Mouse (Mus musculus): ENCODE measurements at regions not wholly inside any gene's neighbourhood (a gene's known extent, or its start where the extent isn't known, plus 50 kb on each side); places are given as distances from the start of the nearest gene placed in this dataset.

GRCm38 (mm10) chr5:148697631-148698368 is 145.2 kb upstream of the Ubl3 start:
- no peak for DNase-seq (ENCODE audit: low spot score)
- 87% methylated on average over 22 of the region's 22 CpGs for WGBS
- no peaks in the 10 kb centered on the region for H3K36me3 ChIP-seq (ENCODE audit: control insufficient read depth, insufficient read depth, low read length)
- no peak overlapping the region for H3K4me2 ChIP-seq
- H3K4me3 ChIP-seq (ENCODE audit: low read depth, low read length), result no peak overlapping the region
- H3K27ac ChIP-seq (ENCODE audit: low read depth, low read length), result no peak overlapping the region
- H3K27me3 ChIP-seq (replicated peaks; ENCODE audit: control insufficient read depth, insufficient read depth, low read length), result no peaks in the 10 kb centered on the region
- H3K9me3 ChIP-seq (ENCODE audit: control insufficient read depth, low read length), result no peaks in the 10 kb centered on the region
- no peak for ATAC-seq (replicated peaks; ENCODE audit: low FRiP score)
- H3K9ac ChIP-seq (ENCODE audit: low read depth, low read length), result no peak overlapping the region
- no peaks in the 10 kb centered on the region; the same call in 1 of the 2 replicates for H3K4me1 ChIP-seq (replicated peaks; ENCODE audit: control insufficient read depth, insufficient read depth, low read length)

GRCm38 (mm10) chr5:148694352-148694751 is 141.8 kb upstream of the Ubl3 start:
- H3K9ac ChIP-seq (ENCODE audit: low read depth, low read length), result no peak overlapping the region
- no peak overlapping the region for H3K4me3 ChIP-seq (ENCODE audit: low read depth, low read length)
- ATAC-seq (replicated peaks; ENCODE audit: low FRiP score) (no peak), DNase-seq (ENCODE audit: low spot score) (no peak)
- no peak overlapping the region for H3K27ac ChIP-seq (ENCODE audit: low read depth, low read length)
- no peak overlapping the region for H3K4me2 ChIP-seq
- 77% methylated on average over 7 of the region's 7 CpGs for WGBS
- H3K36me3 ChIP-seq (ENCODE audit: control insufficient read depth, insufficient read depth, low read length), result no peaks in the 10 kb centered on the region
- H3K9me3 ChIP-seq (ENCODE audit: control insufficient read depth, low read length), result no peaks in the 10 kb centered on the region
- no peaks in the 10 kb centered on the region for H3K27me3 ChIP-seq (replicated peaks; ENCODE audit: control insufficient read depth, insufficient read depth, low read length)
- H3K4me1 ChIP-seq (replicated peaks; ENCODE audit: control insufficient read depth, insufficient read depth, low read length), result peaks cover 20% of the 10 kb centered on the region

GRCm38 (mm10) chr5:148691486-148691885 is 138.9 kb upstream of the Ubl3 start:
- DNase-seq (ENCODE audit: low spot score) (no peak), ATAC-seq (replicated peaks; ENCODE audit: low FRiP score) (no peak)
- 72% methylated on average over 7 of the region's 7 CpGs for WGBS
- Histone ChIP-seq H3K36me3 (ENCODE audit: control insufficient read depth, insufficient read depth, low read length) (no peaks in the 10 kb centered on the region), H3K27ac (ENCODE audit: low read depth, low read length) (peak overlapping the region; percentile 91; the same call in 1 of the 2 replicates), H3K4me2 (no peak overlapping the region), H3K27me3 (replicated peaks; ENCODE audit: control insufficient read depth, insufficient read depth, low read length) (no peaks in the 10 kb centered on the region), H3K4me3 (ENCODE audit: low read depth, low read length) (no peak overlapping the region), H3K4me1 (replicated peaks; ENCODE audit: control insufficient read depth, insufficient read depth, low read length) (peaks cover 30% of the 10 kb centered on the region), H3K9me3 (ENCODE audit: control insufficient read depth, low read length) (no peaks in the 10 kb centered on the region), H3K9ac (ENCODE audit: low read depth, low read length) (no peak overlapping the region; the same call in 1 of the 2 replicates)

GRCm38 (mm10) chr5:148690823-148691197 is 138.2 kb upstream of the Ubl3 start:
- H3K36me3 ChIP-seq (ENCODE audit: control insufficient read depth, insufficient read depth, low read length), result no peaks in the 10 kb centered on the region
- ATAC-seq (replicated peaks; ENCODE audit: low FRiP score) (no peak), DNase-seq (ENCODE audit: low spot score) (no peak)
- no peak overlapping the region; the same call in 1 of the 2 replicates for H3K9ac ChIP-seq (ENCODE audit: low read depth, low read length)
- H3K27me3 ChIP-seq (replicated peaks; ENCODE audit: control insufficient read depth, insufficient read depth, low read length), result no peaks in the 10 kb centered on the region
- H3K4me3 ChIP-seq (ENCODE audit: low read depth, low read length), result no peak overlapping the region
- WGBS, result 76% methylated on average over 8 of the region's 8 CpGs
- H3K4me1 ChIP-seq (replicated peaks; ENCODE audit: control insufficient read depth, insufficient read depth, low read length), result peaks cover 30% of the 10 kb centered on the region
- no peaks in the 10 kb centered on the region for H3K9me3 ChIP-seq (ENCODE audit: control insufficient read depth, low read length)
- H3K27ac ChIP-seq (ENCODE audit: low read depth, low read length), result peak overlapping the region; percentile 91
- peak overlapping the region; percentile 59; the same call in 1 of the 2 replicates for H3K4me2 ChIP-seq

- peak overlapping the region; percentile 64 for H3K9ac ChIP-seq (ENCODE audit: low read depth, low read length)
- H3K27me3 ChIP-seq (replicated peaks; ENCODE audit: control insufficient read depth, insufficient read depth, low read length), result no peaks in the 10 kb centered on the region
- peak overlapping the region; percentile 59 for H3K4me2 ChIP-seq
- peak; percentile 95 for ATAC-seq (replicated peaks; ENCODE audit: low FRiP score)
- peaks cover 30% of the 10 kb centered on the region for H3K4me1 ChIP-seq (replicated peaks; ENCODE audit: control insufficient read depth, insufficient read depth, low read length)
- H3K36me3 ChIP-seq (ENCODE audit: control insufficient read depth, insufficient read depth, low read length), result no peaks in the 10 kb centered on the region
- peak overlapping the region; percentile 91 for H3K27ac ChIP-seq (ENCODE audit: low read depth, low read length)
- DNase-seq (ENCODE audit: low spot score), result peak; percentile 59
- H3K9me3 ChIP-seq (ENCODE audit: control insufficient read depth, low read length), result no peaks in the 10 kb centered on the region
- peak overlapping the region; percentile 24 for H3K4me3 ChIP-seq (ENCODE audit: low read depth, low read length)
- 41% methylated on average over 7 of the region's 7 CpGs for WGBS
Observed at GRCm38 (mm10) chr5:148690158-148690822, 137.7 kb upstream of the Ubl3 start.

GRCm38 (mm10) chr5:148689297-148689696 is 136.7 kb upstream of the Ubl3 start:
- H3K9me3 ChIP-seq (ENCODE audit: control insufficient read depth, low read length), result no peaks in the 10 kb centered on the region
- no peaks in the 10 kb centered on the region for H3K27me3 ChIP-seq (replicated peaks; ENCODE audit: control insufficient read depth, insufficient read depth, low read length)
- H3K36me3 ChIP-seq (ENCODE audit: control insufficient read depth, insufficient read depth, low read length), result no peaks in the 10 kb centered on the region
- H3K4me3 ChIP-seq (ENCODE audit: low read depth, low read length), result peak overlapping the region; percentile 14; the same call in 1 of the 2 replicates
- peak overlapping the region; percentile 64 for H3K9ac ChIP-seq (ENCODE audit: low read depth, low read length)
- DNase-seq (ENCODE audit: low spot score), result no peak
- H3K4me1 ChIP-seq (replicated peaks; ENCODE audit: control insufficient read depth, insufficient read depth, low read length), result peaks cover 30% of the 10 kb centered on the region
- H3K4me2 ChIP-seq, result peak overlapping the region; percentile 59
- H3K27ac ChIP-seq (ENCODE audit: low read depth, low read length), result peak overlapping the region; percentile 91
- ATAC-seq (replicated peaks; ENCODE audit: low FRiP score), result peak; percentile 84
- 54% methylated on average over 9 of the region's 9 CpGs for WGBS

GRCm38 (mm10) chr5:148688501-148688900 is 135.9 kb upstream of the Ubl3 start:
- WGBS, result 76% methylated on average over 8 of the region's 8 CpGs
- no peak overlapping the region; the same call in 1 of the 2 replicates for H3K4me2 ChIP-seq

GRCm38 (mm10) chr5:148687827-148688226 is 135.2 kb upstream of the Ubl3 start:
- no peak overlapping the region for H3K27ac ChIP-seq (ENCODE audit: low read depth, low read length)
- no peak overlapping the region for H3K9ac ChIP-seq (ENCODE audit: low read depth, low read length)
- DNase-seq (ENCODE audit: low spot score), result no peak
- WGBS, result 71% methylated on average over 3 of the region's 3 CpGs
- H3K9me3 ChIP-seq (ENCODE audit: control insufficient read depth, low read length), result no peaks in the 10 kb centered on the region
- peaks cover 30% of the 10 kb centered on the region for H3K4me1 ChIP-seq (replicated peaks; ENCODE audit: control insufficient read depth, insufficient read depth, low read length)
- no peaks in the 10 kb centered on the region for H3K27me3 ChIP-seq (replicated peaks; ENCODE audit: control insufficient read depth, insufficient read depth, low read length)
- H3K4me3 ChIP-seq (ENCODE audit: low read depth, low read length), result no peak overlapping the region
- ATAC-seq (replicated peaks; ENCODE audit: low FRiP score), result no peak
- H3K36me3 ChIP-seq (ENCODE audit: control insufficient read depth, insufficient read depth, low read length), result no peaks in the 10 kb centered on the region
- no peak overlapping the region for H3K4me2 ChIP-seq

More at GRCm38 (mm10) chr5:148688501-148688900, 135.9 kb upstream of the Ubl3 start:
- H3K36me3 ChIP-seq (ENCODE audit: control insufficient read depth, insufficient read depth, low read length), result no peaks in the 10 kb centered on the region
- peaks cover 30% of the 10 kb centered on the region for H3K4me1 ChIP-seq (replicated peaks; ENCODE audit: control insufficient read depth, insufficient read depth, low read length)
- peak overlapping the region; percentile 91; the same call in 1 of the 2 replicates for H3K27ac ChIP-seq (ENCODE audit: low read depth, low read length)
- no peak overlapping the region for H3K9ac ChIP-seq (ENCODE audit: low read depth, low read length)
- no peaks in the 10 kb centered on the region for H3K9me3 ChIP-seq (ENCODE audit: control insufficient read depth, low read length)
- no peak for ATAC-seq (replicated peaks; ENCODE audit: low FRiP score)
- no peak for DNase-seq (ENCODE audit: low spot score)
- H3K27me3 ChIP-seq (replicated peaks; ENCODE audit: control insufficient read depth, insufficient read depth, low read length), result no peaks in the 10 kb centered on the region
- H3K4me3 ChIP-seq (ENCODE audit: low read depth, low read length), result no peak overlapping the region
